29 mouse cellular contexts compared by ENCODE assay signal in genomic region chr5:52979458-52979857, GRCm38 (mm10). TPM values are rescaled to one million over a fixed set of nuclear protein-coding genes. Genes with fewer than 3 reads are reported as not detected.
DNase-seq lines count a peak whose midpoint lies in the region; ATAC-seq and TF ChIP-seq lines count a peak whose summit lies in the region.
"Had no signal": no experiment of that assay in that cellular context is flagged by ENCODE, and none has a peak within 500 bp of the region (broad histone marks: within the 10 kb centered on the region; RNA-seq: fewer than 3 reads in every experiment).

No protein-coding gene starts in this region.

- H3K27ac ChIP-seq in kidney, embryonic 16.5 days (ENCODE audit: low read length) = peak overlapping the region; percentile 66
- H3K27ac ChIP-seq in stomach, embryonic 16.5 days (ENCODE audit: low read length) = 0 out of 2 replicates have a peak overlapping the region, but pooled peaks have one; percentile 25
- no peak overlapping the region for H3K27ac ChIP-seq in intestine, postnatal 0 days (ENCODE audit: low read depth, low read length)
- H3K27ac ChIP-seq: embryonic facial prominence, embryonic 13.5 days; forebrain, embryonic 13.5 days; hindbrain, embryonic 14.5 days; limb, embryonic 13.5 days; liver, embryonic 12.5 days had no signal

- 0 out of 2 replicates have a peak, but pooled peaks cover 5% of the 10 kb centered on the region for H3K4me1 ChIP-seq in kidney, embryonic 16.5 days (ENCODE audit: insufficient read depth, low read length)
- no peaks in the 10 kb centered on the region for H3K4me1 ChIP-seq in stomach, embryonic 16.5 days (ENCODE audit: control insufficient read depth, insufficient read depth, low read length)
- H3K4me1 ChIP-seq in intestine, postnatal 0 days (replicated peaks; ENCODE audit: control insufficient read depth, insufficient read depth, low read length) = no peaks in the 10 kb centered on the region
- H3K4me1 ChIP-seq: embryonic facial prominence, embryonic 13.5 days; forebrain, embryonic 13.5 days; liver, embryonic 12.5 days; megakaryocyte, embryonic 14.5 days had no signal

- no peaks in the 10 kb centered on the region for H3K36me3 ChIP-seq in kidney, embryonic 16.5 days (ENCODE audit: insufficient read depth, low read length)
- no peaks in the 10 kb centered on the region for H3K36me3 ChIP-seq in stomach, embryonic 16.5 days (ENCODE audit: control insufficient read depth, insufficient read depth, low read length)
- H3K36me3 ChIP-seq in intestine, postnatal 0 days (ENCODE audit: control insufficient read depth, insufficient read depth) = no peaks in the 10 kb centered on the region
- H3K36me3 ChIP-seq: embryonic facial prominence, embryonic 13.5 days; limb, embryonic 13.5 days; liver, embryonic 12.5 days had no signal

- no peak overlapping the region for H3K4me3 ChIP-seq in kidney, embryonic 16.5 days (ENCODE audit: low read length)
- H3K4me3 ChIP-seq in stomach, embryonic 16.5 days (replicated peaks; ENCODE audit: low read length) = no peak overlapping the region
- no peak overlapping the region for H3K4me3 ChIP-seq in intestine, postnatal 0 days (ENCODE audit: low read depth, low read length)
- H3K4me3 ChIP-seq: embryonic facial prominence, embryonic 13.5 days; erythroblast, embryonic 14.5 days; forebrain, embryonic 13.5 days; limb, embryonic 13.5 days; liver, embryonic 12.5 days; megakaryocyte, embryonic 14.5 days had no signal

- peak; percentile 23 for DNase-seq in testis, postnatal 14 days (ENCODE audit: low spot score)
- no peak for DNase-seq in testis, postnatal 10 days (ENCODE audit: low spot score)
- peak; percentile 20 to 25 for DNase-seq in kidney, postnatal 4 days
- no peak for DNase-seq in layer of hippocampus, postnatal 36 days
- DNase-seq in spleen, postnatal 14 days (ENCODE audit: low spot score in 2 of 2) = no peak
- DNase-seq: adrenal gland, postnatal 36 days; cerebellum, postnatal 10 days; heart, postnatal 36 days; lung, embryonic 14.5 days; midbrain, embryonic 14.5 days; right cerebral cortex, postnatal 14 days; thymus, adult 2 months; thymus, postnatal 4 days had no signal

- no peak overlapping the region for H3K4me2 ChIP-seq in kidney, embryonic 16.5 days (replicated peaks; ENCODE audit: low read depth, low read length)
- no peak overlapping the region for H3K4me2 ChIP-seq in stomach, embryonic 16.5 days (ENCODE audit: low read depth, low read length)
- H3K4me2 ChIP-seq in intestine, postnatal 0 days (replicated peaks; ENCODE audit: low read depth) = no peak overlapping the region
- H3K4me2 ChIP-seq: embryonic facial prominence, embryonic 13.5 days; forebrain, embryonic 13.5 days; hindbrain, embryonic 14.5 days; limb, embryonic 13.5 days; liver, embryonic 12.5 days; lung, embryonic 14.5 days had no signal

- no peak overlapping the region for H3K9ac ChIP-seq in kidney, embryonic 16.5 days (replicated peaks; ENCODE audit: low read length)
- no peak overlapping the region for H3K9ac ChIP-seq in stomach, embryonic 16.5 days (ENCODE audit: low read length)
- no peak overlapping the region for H3K9ac ChIP-seq in intestine, postnatal 0 days (ENCODE audit: low read depth, low read length)
- H3K9ac ChIP-seq: embryonic facial prominence, embryonic 13.5 days; forebrain, embryonic 13.5 days; hindbrain, embryonic 14.5 days; limb, embryonic 13.5 days; liver, embryonic 12.5 days; lung, embryonic 14.5 days had no signal

- no peak for TF ChIP-seq CTCF in intestine, postnatal 0 days (IDR thresholded peaks at IDR 0.05; ENCODE audit: low read depth)

- 26% methylated on average over 1 of the region's 1 CpGs for WGBS in kidney, embryonic 16.5 days
- WGBS in stomach, embryonic 16.5 days = 40% methylated on average over 1 of the region's 1 CpGs
- WGBS in intestine, postnatal 0 days = 24% methylated on average over 1 of the region's 1 CpGs

- H3K27me3 ChIP-seq in kidney, embryonic 16.5 days (ENCODE audit: insufficient read depth, low read length) = no peaks in the 10 kb centered on the region
- no peaks in the 10 kb centered on the region for H3K27me3 ChIP-seq in stomach, embryonic 16.5 days (ENCODE audit: control insufficient read depth, insufficient read depth, low read length)
- no peaks in the 10 kb centered on the region for H3K27me3 ChIP-seq in intestine, postnatal 0 days (replicated peaks; ENCODE audit: control insufficient read depth, insufficient read depth, low read length)
- H3K27me3 ChIP-seq: forebrain, embryonic 13.5 days; limb, embryonic 13.5 days; liver, embryonic 12.5 days; megakaryocyte, embryonic 14.5 days had no signal

- peaks cover 6% of the 10 kb centered on the region for H3K9me3 ChIP-seq in kidney, embryonic 16.5 days (ENCODE audit: low read length)
- H3K9me3 ChIP-seq in stomach, embryonic 16.5 days (replicated peaks; ENCODE audit: control insufficient read depth, low read length) = no peaks in the 10 kb centered on the region; the same call in 1 of the 2 replicates
- H3K9me3 ChIP-seq in intestine, postnatal 0 days (ENCODE audit: control insufficient read depth) = no peaks in the 10 kb centered on the region
- H3K9me3 ChIP-seq: embryonic facial prominence, embryonic 13.5 days; forebrain, embryonic 13.5 days; liver, embryonic 12.5 days had no signal

- ATAC-seq in kidney, embryonic 16.5 days (ENCODE audit: low FRiP score, low TSS enrichment) = peak; percentile 39; the same call in 1 of the 2 replicates
- no peak for ATAC-seq in stomach, embryonic 16.5 days (ENCODE audit: insufficient read depth, low FRiP score)
- no peak for ATAC-seq in intestine, postnatal 0 days
- ATAC-seq: forebrain, embryonic 13.5 days; inflammation-experienced regulatory T-cells, adult 6 months; liver, embryonic 12.5 days had no signal

RNA-seq across cellular contexts. Expression of gene Slc34a2, which starts 58.4 kb away (rescaled TPM):
- 0.64 and 2.5 TPM in 2 replicates for polyA plus RNA-seq in kidney, embryonic 16.5 days (2015; fragmentation: Nextera tagmentation; extraction: Ambion mirVana)
- polyA plus RNA-seq in stomach, embryonic 16.5 days (2015; fragmentation: Nextera tagmentation; extraction: Ambion mirVana) = 2.5 and 3.3 TPM in 2 replicates
- total RNA-seq in layer of hippocampus, postnatal 36 days (2021) = not detected
- 132 and 161 TPM in 2 replicates for polyA plus RNA-seq in intestine, postnatal 0 days (2015; fragmentation: Nextera tagmentation; extraction: Ambion mirVana)
- total RNA-seq: adrenal gland, adult 18-20 months; adrenal gland, postnatal 36 days; gastrocnemius, adult 18-20 months; layer of hippocampus, adult 18-20 months had no signal
- polyA plus RNA-seq: erythroblast, embryonic 14.5 days; forebrain, embryonic 13.5 days; heart, embryonic 14.5 days; inflammation-experienced regulatory T-cells, adult 6 months; limb, embryonic 13.5 days; liver, embryonic 12.5 days; midbrain, embryonic 14.5 days; neural tube, embryonic 11.5 days had no signal

Comparison
In these comparisons a context has a peak if more than half of its experiments do, and no peak if none do; other contexts are left out.
1. DNase-seq: peak in testis, postnatal 14 days (single experiment) and kidney, postnatal 4 days (2 of 2); none in testis, postnatal 10 days (single experiment), layer of hippocampus, postnatal 36 days (0 of 2) and spleen, postnatal 14 days (0 of 2).
2. RNA of gene Slc34a2, which starts 58.4 kb away (polyA plus RNA-seq): 132 to 161 TPM in intestine, postnatal 0 days; 2.5 to 3.3 TPM in stomach, embryonic 16.5 days and 0.64 to 2.5 TPM in kidney, embryonic 16.5 days; every median in the first group is over 10 times any median in the second.